33 mouse cellular contexts compared by ENCODE assay signal in the genomic region with DNA sequence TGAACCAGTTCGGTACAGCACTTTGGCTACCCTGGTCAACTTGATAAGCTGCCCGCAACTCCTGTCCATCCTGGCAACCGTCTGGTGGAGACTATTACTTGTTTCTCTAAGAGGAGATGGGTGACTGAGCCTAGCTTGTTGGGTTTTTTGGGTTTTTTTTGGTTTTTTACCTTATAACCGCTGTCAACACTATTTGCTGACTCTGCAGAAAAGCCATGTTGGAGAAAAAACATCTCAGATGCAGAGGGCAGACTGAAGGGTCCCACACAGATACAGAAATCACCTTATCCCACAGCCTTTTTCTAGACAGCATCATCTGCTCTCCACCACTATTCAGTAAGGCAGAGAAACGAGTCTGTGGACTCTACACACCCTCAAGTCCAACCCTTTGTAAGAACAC. TPM values are rescaled to one million over a fixed set of nuclear protein-coding genes. Genes with fewer than 3 reads are reported as not detected.
"Had no signal": no experiment of that assay in that cellular context is flagged by ENCODE, and none has a peak within 500 bp of the region (broad histone marks: within the 10 kb centered on the region; RNA-seq: fewer than 3 reads in every experiment).

No protein-coding gene starts in this region.

- H3K9ac ChIP-seq: heart, embryonic 13.5 days; heart, embryonic 15.5 days; hindbrain, embryonic 13.5 days; hindbrain, embryonic 15.5 days; limb, embryonic 13.5 days; limb, embryonic 15.5 days; liver, embryonic 12.5 days; liver, embryonic 14.5 days had no signal

- H3K27ac ChIP-seq: heart, embryonic 10.5 days; heart, embryonic 13.5 days; heart, embryonic 15.5 days; hindbrain, embryonic 13.5 days; hindbrain, embryonic 15.5 days; hindbrain, postnatal 0 days; layer of hippocampus, adult 2 months; left cerebral cortex, adult 2 months; limb, embryonic 13.5 days; limb, embryonic 15.5 days; liver, embryonic 12.5 days; liver, embryonic 14.5 days had no signal

- H3K4me1 ChIP-seq: heart, embryonic 10.5 days; heart, embryonic 13.5 days; heart, embryonic 15.5 days; hindbrain, embryonic 13.5 days; hindbrain, embryonic 15.5 days; limb, embryonic 13.5 days; limb, embryonic 15.5 days; liver, embryonic 12.5 days had no signal

- H3K4me3 ChIP-seq: heart, embryonic 10.5 days; heart, embryonic 13.5 days; heart, embryonic 15.5 days; hindbrain, embryonic 13.5 days; hindbrain, embryonic 15.5 days; layer of hippocampus, adult 2 months; left cerebral cortex, adult 2 months; limb, embryonic 13.5 days; limb, embryonic 15.5 days; liver, embryonic 12.5 days had no signal

- H3K9me3 ChIP-seq: heart, embryonic 10.5 days; heart, embryonic 13.5 days; heart, embryonic 15.5 days; hindbrain, embryonic 13.5 days; hindbrain, embryonic 15.5 days; limb, embryonic 13.5 days; limb, embryonic 15.5 days; liver, embryonic 12.5 days had no signal

- H3K36me3 ChIP-seq: heart, embryonic 10.5 days; heart, embryonic 13.5 days; heart, embryonic 15.5 days; hindbrain, embryonic 13.5 days; hindbrain, embryonic 15.5 days; limb, embryonic 13.5 days; limb, embryonic 15.5 days; liver, embryonic 12.5 days had no signal

- DNase-seq: gastrocnemius, postnatal 14 days; gastrocnemius, postnatal 36 days; heart, postnatal 14 days; heart, postnatal 36 days; kidney, adult 18-20 months; kidney, adult 8-10 months; kidney, postnatal 10 days; kidney, postnatal 25 days; kidney, postnatal 4 days; left cerebral cortex, postnatal 4 days had no signal

- H3K4me2 ChIP-seq: heart, embryonic 13.5 days; heart, embryonic 15.5 days; hindbrain, embryonic 13.5 days; hindbrain, embryonic 15.5 days; limb, embryonic 13.5 days; limb, embryonic 15.5 days; liver, embryonic 12.5 days had no signal

- H3K27me3 ChIP-seq: heart, embryonic 15.5 days; hindbrain, embryonic 13.5 days; hindbrain, embryonic 15.5 days; limb, embryonic 15.5 days had no signal

- ATAC-seq: hindbrain, postnatal 0 days; intestine, embryonic 16.5 days; liver, embryonic 12.5 days had no signal

RNA-seq across cellular contexts. Expression of gene Fcgr2b, which starts 9.5 kb away (rescaled TPM):
- polyA plus RNA-seq: heart, embryonic 10.5 days had no signal

RNA-seq across cellular contexts. Expression of gene Fcgr4, which starts 32.9 kb away (rescaled TPM):
- total RNA-seq: gastrocnemius, adult 18-20 months; gastrocnemius, adult 8-10 months; gastrocnemius, postnatal 14 days; gastrocnemius, postnatal 36 days; hindbrain, postnatal 0 days; layer of hippocampus, adult 2 months; layer of hippocampus, postnatal 10 days; left cerebral cortex, postnatal 25 days; left cerebral cortex, postnatal 4 days had no signal

RNA-seq across cellular contexts. Expression of gene Fcrla, which starts 58.5 kb away (rescaled TPM):
- total RNA-seq: gastrocnemius, adult 18-20 months; gastrocnemius, adult 8-10 months; hindbrain, postnatal 0 days; layer of hippocampus, adult 2 months; layer of hippocampus, postnatal 10 days; layer of hippocampus, postnatal 25 days; left cerebral cortex, adult 2 months; left cerebral cortex, postnatal 25 days; left cerebral cortex, postnatal 4 days had no signal
- polyA plus RNA-seq: hindbrain, embryonic 11.5 days; hindbrain, embryonic 13.5 days; hindbrain, embryonic 15.5 days; hindbrain, postnatal 0 days; intestine, embryonic 14.5 days; intestine, embryonic 16.5 days; kidney, embryonic 14.5 days; kidney, embryonic 16.5 days; limb, embryonic 11.5 days; limb, embryonic 13.5 days had no signal
